Mouse (Mus musculus) left cerebral cortex, adult 6 months (tissue): Measurements from ENCODE around the gene Pcid2. TPM values are rescaled to one million over a fixed set of nuclear protein-coding genes. Genes with fewer than 3 reads are reported as not detected.

Experiments used
- long read RNA-seq, 2 experiments: library from polyadenylated mRNA; unstranded; transcript quantifications; one replicate each; pipeline ENCODE4 v2.0.0; 2019 to 2020
- polyA plus RNA-seq: library from polyadenylated mRNA; unstranded; fragments of <200 nt; fragmentation: Nextera tagmentation; gene quantifications from 2 replicates; pipeline ENCODE4 v1.2.3, GENCODE M21; 2021

The Pcid2 gene
- 13.7 and 18.3 TPM in 2 replicates for polyA plus RNA-seq
- long read RNA-seq, experiment 1, transcript Pcid2-201 (14 exons, 2,860 nt), result major isoform, 118 of 133 reads
- long read RNA-seq, experiment 1, partial matches to known transcripts, result 2 of 133 reads
- long read RNA-seq, experiment 1, other reads (novel, unspliced or antisense), result 13 of 133 reads
- long read RNA-seq, experiment 2, transcript Pcid2-201 (14 exons, 2,860 nt), result major isoform, 30 of 38 reads
- long read RNA-seq, experiment 2, partial matches to known transcripts, result 7 of 38 reads
- long read RNA-seq, experiment 2, other reads (novel, unspliced or antisense), result 1 of 38 reads

GRCm38 (mm10) chr8:13105087-13105881 lies at the start of gene Pcid2, which contains the start of gene Cul4a:
Gene Pcid2 (minus strand): TSS chr8:13105459.
Gene Cul4a (plus strand): TSS chr8:13105621.

GRCm38 (mm10) chr8:13060441-13061150 lies 44.7 kb downstream of the Pcid2 start, which contains the start of gene Proz:
Gene Proz (plus strand): TSS chr8:13060914.

GRCm38 (mm10) chr8:13037015-13037414 lies 68.2 kb downstream of the Pcid2 start, which contains the start of gene F10:
Gene F10 (plus strand): TSS chr8:13037308.

Other genes starting within 250 kb of the Pcid2 start
- 18.8 and 21.8 TPM in 2 replicates for gene Mcf2l, start 231.7 kb downstream of the Pcid2 start, polyA plus RNA-seq
- not detected in 2 replicates for gene F7, start 79.4 kb downstream of the Pcid2 start, polyA plus RNA-seq
- not detected in 2 replicates for gene F10, start 68.2 kb downstream of the Pcid2 start, polyA plus RNA-seq
- gene Proz, start 44.5 kb downstream of the Pcid2 start, polyA plus RNA-seq, result 0.64 and 1.4 TPM in 2 replicates
- 29.1 and 31.5 TPM in 2 replicates for gene Cul4a, start 162 bp upstream of the Pcid2 start, polyA plus RNA-seq
- 67.3 and 368 TPM in 2 replicates for gene Lamp1, start 53.7 kb upstream of the Pcid2 start, polyA plus RNA-seq
- 3.8 and 3.9 TPM in 2 replicates for gene Grtp1, start 95.2 kb upstream of the Pcid2 start, polyA plus RNA-seq
- gene Adprhl1, start 148.7 kb upstream of the Pcid2 start, polyA plus RNA-seq, result 0.39 and 0.49 TPM in 2 replicates
- gene Dcun1d2, start 182.7 kb upstream of the Pcid2 start, polyA plus RNA-seq, result 24.7 and 25.8 TPM in 2 replicates
- gene Tmco3, start 182.7 kb upstream of the Pcid2 start, polyA plus RNA-seq, result 21.1 and 36.1 TPM in 2 replicates
- 29.3 and 38.2 TPM in 2 replicates for gene Tfdp1, start 233.3 kb upstream of the Pcid2 start, polyA plus RNA-seq